Mouse (Mus musculus) liver, adult 2 months (tissue): Measurements from ENCODE around the gene Smco2.

Source experiments
- CTCF ChIP-seq: fragments of 200-500 bp; IDR thresholded peaks from 2 replicates; pipeline ENCODE4 v1.5.1; 2011; ENCODE audit warnings: low read depth, low read length, control low read depth
- POLR2A ChIP-seq: fragments of 200-500 bp; IDR thresholded peaks from 2 replicates; pipeline ENCODE4 v1.6.1; 2011; ENCODE audit warnings: low read length, control low read depth; ENCODE audit not compliant: insufficient read depth; ENCODE audit errors: extremely low read depth

DNA sequence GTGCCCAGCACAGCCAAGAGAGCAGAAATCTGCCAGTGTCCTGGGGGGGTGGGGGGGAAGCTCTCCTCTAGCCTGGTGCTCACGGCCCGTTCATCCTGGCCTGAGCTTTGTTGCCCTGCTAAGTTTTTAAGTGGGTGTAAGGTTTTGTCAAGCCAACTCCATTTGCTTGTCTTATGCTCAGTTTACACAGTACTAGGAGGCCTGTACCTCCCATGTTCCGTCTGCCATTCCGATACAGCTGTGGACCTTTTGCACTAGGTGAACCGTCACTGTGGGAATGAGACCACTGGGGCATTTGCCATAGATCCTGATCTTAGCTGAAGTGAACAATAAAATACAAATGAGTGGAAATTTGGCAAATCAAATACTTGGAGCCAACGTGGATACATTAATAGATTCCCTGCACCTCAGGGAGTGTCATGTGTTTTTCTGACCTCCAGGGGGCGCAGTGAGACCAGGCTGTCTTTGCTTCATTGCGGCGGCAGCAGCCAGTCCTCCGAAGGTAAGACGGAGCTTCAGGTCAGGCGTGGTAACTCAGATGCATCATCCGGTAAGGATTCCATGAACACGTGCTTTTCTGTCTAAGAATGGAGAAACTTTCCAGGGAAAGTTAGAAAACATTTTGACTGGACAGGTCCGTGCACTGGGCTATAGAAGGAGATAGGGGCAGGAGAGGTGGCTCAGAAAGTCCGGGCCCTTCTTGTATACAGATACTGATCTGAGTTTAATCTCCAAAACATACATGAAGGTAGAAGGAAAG is 25.0 kb upstream of the Smco2 start:
- TF ChIP-seq CTCF (peak; percentile 92), POLR2A (no peak)
